Mouse (Mus musculus): ENCODE results near the gene Hist1h4j. TPM values are rescaled to one million over a fixed set of nuclear protein-coding genes. Genes with fewer than 3 reads are reported as not detected.

Gene Hist1h4j
- total and polyA plus RNA-seq, 3 experiments: 2.7 to 947 TPM; not detected in 1

- peak; percentile 87 for TF ChIP-seq RAD21 (IDR thresholded peaks at IDR 0.05; ENCODE audit: low read depth, low read length)
Observed at GRCm38 (mm10) chr13:21734010-21734905, 606 bp upstream of the Hist1h4j start (continued).

- no peak overlapping the region for H3K27ac ChIP-seq (ENCODE audit: control insufficient read depth, low read depth, low read length)
- H3K4me1 ChIP-seq (ENCODE audit: control insufficient read depth in 1 of 2, insufficient read depth in 2 of 2, low read length in 2 of 2): peaks cover 6 to 17% of the 10 kb centered on the region in 2 experiments; a peak in 3 of 4 replicates
- no peaks in the 10 kb centered on the region for H3K9me3 ChIP-seq (replicated peaks; ENCODE audit: insufficient read depth, low read length)
- no peak overlapping the region for H3K9ac ChIP-seq (ENCODE audit: control insufficient read depth, low read depth, low read length, poor library complexity, severe bottlenecking)
- peaks cover 0 to 26% of the 10 kb centered on the region in 2 experiments; a peak in 2 of 4 replicates for H3K36me3 ChIP-seq (ENCODE audit: control insufficient read depth in 1 of 2, insufficient read depth in 2 of 2, low read length in 2 of 2)
- DNase-seq (ENCODE audit: low read depth, low spot score): peak; percentile 44
- no peaks in the 10 kb centered on the region; the same call in 1 of the 2 replicates for H3K79me2 ChIP-seq (ENCODE audit: control insufficient read depth, insufficient read depth, low read length, poor library complexity)
- no peaks in the 10 kb centered on the region for H3K27me3 ChIP-seq (ENCODE audit: control insufficient read depth in 1 of 2, insufficient read depth in 2 of 2, low read length in 2 of 2)
- no peak overlapping the region for H3K4me3 ChIP-seq (ENCODE audit: control insufficient read depth in 1 of 2, insufficient read depth in 1 of 2, low read depth in 2 of 2, low read length in 2 of 2)
- TF ChIP-seq GABPA (IDR thresholded peaks at IDR 0.05; ENCODE audit: low read depth, low read length): no peak
- TF ChIP-seq MXI1 (IDR thresholded peaks at IDR 0.05; ENCODE audit: low read depth, low read length): no peak
- TF ChIP-seq ZC3H11A (IDR thresholded peaks at IDR 0.05; ENCODE audit: low read depth, low read length): no peak
- no peak for TF ChIP-seq SMC3 (IDR thresholded peaks at IDR 0.05; ENCODE audit: low read depth, low read length)
- no peak for TF ChIP-seq MAX (IDR thresholded peaks at IDR 0.05; ENCODE audit: low read length)
- no peak for TF ChIP-seq USF1 (IDR thresholded peaks at IDR 0.05; ENCODE audit: low read depth, low read length)
- peak; percentile 62 for TF ChIP-seq TAL1 (IDR thresholded peaks at IDR 0.05; ENCODE audit: low read length)
Observed at GRCm38 (mm10) chr13:21745006-21745405, 10.1 kb downstream of the Hist1h4j start.

GRCm38 (mm10) chr13:21749387-21750158 lies 14.7 kb downstream of the Hist1h4j start:
- Histone ChIP-seq H3K79me2 (ENCODE audit: control insufficient read depth, insufficient read depth, low read length, poor library complexity) (no peaks in the 10 kb centered on the region; the same call in 1 of the 2 replicates), H3K9me3 (replicated peaks; ENCODE audit: insufficient read depth, low read length) (no peaks in the 10 kb centered on the region), H3K36me3 (ENCODE audit: control insufficient read depth in 1 of 2, insufficient read depth in 2 of 2, low read length in 2 of 2) (peaks cover 0 to 29% of the 10 kb centered on the region in 2 experiments; a peak in 2 of 4 replicates), H3K4me3 (ENCODE audit: control insufficient read depth in 1 of 2, insufficient read depth in 1 of 2, low read depth in 2 of 2, low read length in 2 of 2) (peak overlapping the region; percentile 3 to 59), H3K9ac (ENCODE audit: control insufficient read depth, low read depth, low read length, poor library complexity, severe bottlenecking) (peak overlapping the region; percentile 77), H3K27ac (ENCODE audit: control insufficient read depth, low read depth, low read length) (peak overlapping the region; percentile 88), H3K27me3 (ENCODE audit: control insufficient read depth in 1 of 2, insufficient read depth in 2 of 2, low read length in 2 of 2) (no peaks in the 10 kb centered on the region), H3K4me1 (ENCODE audit: control insufficient read depth in 1 of 2, insufficient read depth in 2 of 2, low read length in 2 of 2) (peaks cover 6 to 20% of the 10 kb centered on the region in 2 experiments; a peak in 3 of 4 replicates)
- peak; percentile 84 for DNase-seq (ENCODE audit: low read depth, low spot score)
- TF ChIP-seq POLR2A (IDR thresholded peaks at IDR 0.05; ENCODE audit: control insufficient read depth in 1 of 2, insufficient read depth in 1 of 2, low read depth in 1 of 2, low read length in 2 of 2, poor library complexity in 1 of 2): peak; percentile 52 to 88; a peak in 3 of 4 replicates
- no peak for TF ChIP-seq TBP (IDR thresholded peaks at IDR 0.05; ENCODE audit: low read depth, low read length)
- no peak for TF ChIP-seq CTCF (IDR thresholded peaks at IDR 0.05 in 2 of 3, conservative IDR thresholded peaks at IDR 0.05 in 1 of 3; ENCODE audit: control insufficient read depth in 1 of 3, insufficient read depth in 1 of 3, low read depth in 2 of 3, low read length in 3 of 3, poor library complexity in 1 of 3, severe bottlenecking in 1 of 3)
